Mouse (Mus musculus): ENCODE measurements at regions not wholly inside any gene's neighbourhood (a gene's known extent, or its start where the extent isn't known, plus 50 kb on each side); places are given as distances from the start of the nearest gene placed in this dataset.

DNA sequence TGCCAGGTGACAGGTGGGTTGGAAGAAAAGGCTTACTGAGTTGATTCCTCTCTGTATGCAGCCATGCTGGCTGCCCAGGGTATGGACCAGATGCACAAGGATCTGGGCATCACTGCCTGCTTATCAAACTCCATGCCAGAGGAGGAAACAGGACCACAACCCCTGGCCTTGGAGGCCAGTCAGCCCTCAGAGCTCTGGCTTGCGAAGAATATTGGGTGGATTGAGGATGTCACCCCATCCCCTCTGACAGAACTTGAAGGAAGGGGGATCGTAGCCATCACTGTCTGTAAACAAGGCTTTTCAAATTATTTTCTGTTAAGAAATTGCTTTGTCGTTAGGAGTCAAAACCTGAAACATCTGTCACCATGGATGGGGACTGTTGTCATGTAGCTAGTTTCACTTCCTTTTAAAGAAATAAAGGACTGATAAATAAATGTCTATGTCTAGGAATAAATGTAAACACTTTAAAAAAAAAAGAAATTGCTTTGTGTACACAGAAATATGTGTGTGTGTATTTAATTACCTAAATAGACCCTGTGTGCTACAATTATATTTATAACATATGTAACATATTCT is 55.0 kb upstream of the Tbl1xr1 start:
- DNase-seq: no peak

DNA sequence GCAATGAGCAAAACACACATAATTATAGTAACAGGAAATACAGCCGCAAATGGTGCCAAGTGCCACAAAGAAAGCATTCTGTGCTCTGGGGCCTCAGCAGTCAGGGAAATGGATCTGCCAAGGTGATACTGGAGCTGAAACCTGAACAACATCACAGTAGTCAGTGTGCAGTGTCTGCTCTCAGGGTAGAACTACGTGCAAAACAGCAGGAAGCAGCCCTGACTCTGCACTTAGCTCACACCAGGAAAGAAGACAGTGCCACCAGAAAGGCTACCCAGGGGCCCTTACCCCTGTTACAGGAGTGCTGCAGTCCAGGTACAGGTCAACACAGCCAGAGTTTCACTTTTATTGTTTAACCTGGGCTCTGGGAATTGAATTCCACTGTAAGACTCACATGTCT is 54.0 kb upstream of the Tbl1xr1 start:
- peak; percentile 19 for DNase-seq

DNA sequence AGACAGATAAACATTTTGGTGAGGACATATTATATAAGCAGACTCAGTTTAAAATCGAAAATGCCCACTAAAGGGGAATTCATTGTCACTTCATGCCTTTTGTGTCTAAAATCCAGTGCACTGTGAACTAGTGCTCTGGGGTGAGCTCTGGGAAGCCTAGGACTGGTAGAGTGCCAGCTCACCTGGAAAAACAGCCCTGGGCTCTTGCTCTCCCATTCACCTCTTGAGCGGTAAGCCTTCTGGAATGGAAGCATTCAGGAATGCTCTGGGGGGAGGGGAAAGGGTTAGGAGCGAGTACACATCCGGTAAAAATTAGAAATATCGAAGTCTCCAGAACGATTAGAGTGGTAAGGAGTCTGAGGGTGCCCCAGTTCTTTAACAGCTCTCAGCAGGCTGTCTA is 53.4 kb upstream of the Tbl1xr1 start:
- DNase-seq: peak; percentile 70

DNA sequence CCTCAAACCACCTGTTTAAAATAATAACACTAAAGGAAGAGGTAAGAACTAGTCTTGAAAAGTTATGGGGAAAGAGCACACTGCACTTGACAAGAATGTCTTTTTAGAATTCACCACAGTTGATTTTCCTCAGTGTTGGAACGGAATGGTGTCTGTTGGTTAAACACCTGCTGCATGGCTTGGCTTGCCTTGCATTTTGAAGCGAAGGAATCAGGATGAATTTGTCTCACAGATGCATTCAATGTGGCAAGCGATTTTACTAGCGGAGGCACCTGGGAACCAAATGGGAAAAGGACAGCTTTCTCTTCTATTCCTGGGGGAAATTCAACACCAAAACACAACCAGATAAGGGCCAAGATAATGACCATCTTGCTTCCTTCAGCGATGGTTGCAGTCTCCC is 52.9 kb upstream of the Tbl1xr1 start:
- DNase-seq: no peak

DNA sequence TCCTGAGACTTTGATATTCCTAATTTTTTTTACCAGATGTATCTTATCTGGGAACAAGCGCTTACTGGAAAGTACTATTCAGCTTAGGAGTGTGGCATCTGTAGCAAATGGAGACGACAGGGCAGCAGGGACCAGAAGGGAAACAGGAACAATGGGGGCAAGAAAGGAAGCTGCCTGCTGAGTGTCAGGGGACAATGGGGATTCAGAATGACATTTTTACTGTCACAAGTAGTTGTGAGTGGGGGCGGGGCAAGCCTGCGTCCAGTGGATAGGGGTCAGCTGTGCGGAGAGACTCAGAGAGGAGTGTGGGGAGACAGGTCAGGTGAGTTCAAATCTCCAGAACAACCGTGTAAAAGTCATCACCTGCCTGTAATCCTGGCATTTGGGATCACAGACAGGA is 52.3 kb upstream of the Tbl1xr1 start:
- peak; percentile 38 for DNase-seq

DNA sequence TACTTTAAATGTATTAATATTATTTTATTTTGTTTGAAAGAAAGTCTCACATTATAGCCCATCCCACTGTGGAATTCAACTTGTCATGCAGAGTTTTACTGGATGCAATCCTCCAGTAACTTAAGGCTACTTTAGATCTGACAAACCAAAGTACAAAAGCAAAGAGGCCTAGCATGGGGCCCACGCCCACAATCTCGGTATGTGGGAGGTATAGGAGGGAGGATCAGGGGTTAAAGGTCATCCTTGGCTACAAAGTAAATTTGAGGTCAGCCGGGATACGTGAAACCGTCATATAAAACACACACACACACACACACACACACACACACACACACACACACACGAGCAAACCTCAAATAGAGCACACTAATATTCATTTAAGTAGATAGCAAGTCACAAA is 51.3 kb upstream of the Tbl1xr1 start:
- no peak for DNase-seq

DNA sequence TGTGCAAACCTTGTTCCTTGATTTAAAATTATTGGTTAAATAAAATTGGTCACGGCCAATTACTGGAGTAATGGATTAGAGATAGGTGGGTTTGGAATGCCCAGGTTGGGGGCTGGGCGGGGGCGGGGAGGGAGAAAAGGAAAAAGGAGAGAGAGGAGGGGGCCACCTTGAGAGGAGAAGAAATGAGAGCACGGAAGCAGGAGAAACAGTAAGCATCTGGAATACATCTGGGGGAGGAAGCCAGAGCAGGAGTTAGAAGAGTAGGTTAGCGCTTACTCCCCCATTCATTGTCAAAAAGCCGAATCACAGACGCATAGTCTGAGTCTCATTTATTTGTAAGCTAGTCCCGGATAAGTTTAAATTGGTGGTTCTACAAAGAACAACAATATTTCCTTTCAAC is 50.8 kb upstream of the Tbl1xr1 start:
- no peak for DNase-seq
